Mouse (Mus musculus) lung, postnatal 14 days (tissue): ENCODE measurements around the gene Gm10439.
"Not testable (repeated sequence)": the region's sequence is repeated elsewhere in the genome, so short reads cannot be mapped to it uniquely, and the experiment has no call there.

Source experiments
- DNase-seq: peaks from one replicate; pipeline ENCODE4 v3.0.0; 2021

The Gm10439 gene

GRCm38 (mm10) chrX:149594270-149594669 is at the start of gene Gm10439:
Gene Gm10439 (plus strand): TSS chrX:149594570.
- not testable (repeated sequence) for DNase-seq
